Mouse (Mus musculus) hindlimb bud, embryonic 11.5 days (tissue): ENCODE results near the gene Tuba4a.

ENCODE experiments used
- DNase-seq: peaks from one replicate; pipeline ENCODE4 v3.0.0-alpha.2; 2012; ENCODE audit warnings: low read depth, low spot score; ENCODE audit errors: extremely low spot score

Tuba4a gene

GRCm38 (mm10) chr1:75212542-75212941 is 7.1 kb downstream of the Tuba4a start:
- no peak for DNase-seq

GRCm38 (mm10) chr1:75211141-75211708 is 8.4 kb downstream of the Tuba4a start:
- DNase-seq, result no peak

GRCm38 (mm10) chr1:75210136-75211087 is 9.3 kb downstream of the Tuba4a start, which contains the start of the genes Glb1l and Stk16:
Gene Glb1l, minus strand, starts transcription at chr1:75210813.
Gene Stk16, plus strand, starts transcription at chr1:75210838.
- DNase-seq, result peak; percentile 89

GRCm38 (mm10) chr1:75208967-75209678 is 10.5 kb downstream of the Tuba4a start:
- DNase-seq, result no peak

GRCm38 (mm10) chr1:75201236-75201635 is 18.4 kb downstream of the Tuba4a start:
- DNase-seq, result no peak

GRCm38 (mm10) chr1:75192452-75192851 is 27.2 kb downstream of the Tuba4a start:
- no peak for DNase-seq

GRCm38 (mm10) chr1:75191622-75192402 is 27.9 kb downstream of the Tuba4a start, which contains the start of the genes Ankzf1 and Atg9a:
Gene Ankzf1, plus strand, starts transcription at chr1:75192151.
Gene Atg9a, minus strand, starts transcription at chr1:75192196.
- DNase-seq, result peak; percentile 86

GRCm38 (mm10) chr1:75191258-75191621 is 28.4 kb downstream of the Tuba4a start:
- no peak for DNase-seq

GRCm38 (mm10) chr1:75190577-75190976 is 29.1 kb downstream of the Tuba4a start:
- no peak for DNase-seq

GRCm38 (mm10) chr1:75187914-75188483 is 31.7 kb downstream of the Tuba4a start:
- no peak for DNase-seq

- DNase-seq, result no peak
Observed at GRCm38 (mm10) chr1:75187126-75187525, 32.5 kb downstream of the Tuba4a start.

- no peak for DNase-seq
Observed at GRCm38 (mm10) chr1:75185495-75185894, 34.2 kb downstream of the Tuba4a start.

- no peak for DNase-seq
Observed at GRCm38 (mm10) chr1:75182160-75182559, 37.5 kb downstream of the Tuba4a start.

GRCm38 (mm10) chr1:75181377-75181870 is 38.2 kb downstream of the Tuba4a start:
- no peak for DNase-seq

- no peak for DNase-seq
Observed at GRCm38 (mm10) chr1:75180741-75181140, 38.9 kb downstream of the Tuba4a start.

GRCm38 (mm10) chr1:75180105-75180590 is 39.5 kb downstream of the Tuba4a start, which contains the start of gene Abcb6:
Gene Abcb6, minus strand, starts transcription at chr1:75180392.
- peak; percentile 67 for DNase-seq

GRCm38 (mm10) chr1:75179334-75180104 is 40.1 kb downstream of the Tuba4a start:
- no peak for DNase-seq

- peak; percentile 70 for DNase-seq
Observed at GRCm38 (mm10) chr1:75168472-75169464, 50.9 kb downstream of the Tuba4a start, which contains the start of gene Zfand2b. Gene Zfand2b, plus strand, starts transcription at chr1:75168646.
